Mouse (Mus musculus) retina, adult 2 months (tissue): ENCODE data around the gene Kit.

Experiments
- DNase-seq: peaks from one replicate; pipeline ENCODE4 v3.0.0-alpha.2; 2012; ENCODE audit warnings: low read depth, low spot score

The Kit gene

DNA sequence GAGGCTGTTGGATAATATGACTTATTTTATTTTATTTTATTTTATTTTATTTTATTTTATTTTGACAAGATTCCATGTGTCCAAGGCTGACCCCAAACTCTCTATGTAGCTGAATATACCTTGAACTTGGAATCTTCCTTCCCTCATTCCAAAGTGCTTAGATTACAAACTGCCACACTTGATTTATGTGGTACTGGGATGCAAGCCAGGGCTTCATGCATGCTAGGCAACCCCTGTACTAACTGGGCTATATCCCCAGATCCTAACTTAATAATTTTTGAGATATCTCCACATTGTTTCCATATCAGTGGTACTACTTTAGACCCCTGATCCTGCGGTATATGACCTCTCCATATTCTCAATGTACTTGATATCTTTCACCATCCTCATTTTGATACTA is 130.7 kb downstream of the Kit start:
- no peak for DNase-seq
